Mouse (Mus musculus): ENCODE results near the gene Gm20715. TPM values are rescaled to one million over a fixed set of nuclear protein-coding genes. Genes with fewer than 3 reads are reported as not detected.

Gene Gm20715
- polyA plus RNA-seq, 1 experiment from 2014 or later, result not detected

- H3K4me2 ChIP-seq (ENCODE audit: low read depth, low read length), result no peak overlapping the region
- no peak for DNase-seq (ENCODE audit: low spot score)
- H3K27ac ChIP-seq (replicated peaks; ENCODE audit: low read depth, low read length), result no peak overlapping the region
- ATAC-seq (replicated peaks; ENCODE audit: insufficient number of reproducible peaks, low FRiP score, low TSS enrichment, low read depth), result no peak
- H3K4me3 ChIP-seq (ENCODE audit: low read depth, low read length), result no peak overlapping the region
- no peaks in the 10 kb centered on the region for H3K27me3 ChIP-seq (ENCODE audit: control insufficient read depth, insufficient read depth, low read length)
- WGBS, result 84% methylated on average over 3 of the region's 3 CpGs
- H3K9me3 ChIP-seq (replicated peaks; ENCODE audit: control insufficient read depth, low read length), result no peaks in the 10 kb centered on the region
- no peaks in the 10 kb centered on the region for H3K36me3 ChIP-seq (replicated peaks; ENCODE audit: control insufficient read depth, insufficient read depth, low read depth, low read length)
- H3K4me1 ChIP-seq (ENCODE audit: control insufficient read depth, insufficient read depth, low read length), result no peaks in the 10 kb centered on the region
- H3K9ac ChIP-seq (replicated peaks; ENCODE audit: low read length), result no peak overlapping the region
Observed at GRCm38 (mm10) chr7:6369460-6369859, 40.6 kb upstream of the Gm20715 start.

GRCm38 (mm10) chr7:6372993-6373392 lies 37.1 kb upstream of the Gm20715 start:
- Histone ChIP-seq H3K36me3 (replicated peaks; ENCODE audit: control insufficient read depth, insufficient read depth, low read depth, low read length) (no peaks in the 10 kb centered on the region), H3K27me3 (ENCODE audit: control insufficient read depth, insufficient read depth, low read length) (no peaks in the 10 kb centered on the region), H3K27ac (replicated peaks; ENCODE audit: low read depth, low read length) (no peak overlapping the region), H3K4me1 (ENCODE audit: control insufficient read depth, insufficient read depth, low read length) (no peaks in the 10 kb centered on the region), H3K4me2 (ENCODE audit: low read depth, low read length) (no peak overlapping the region), H3K4me3 (ENCODE audit: low read depth, low read length) (no peak overlapping the region), H3K9me3 (replicated peaks; ENCODE audit: control insufficient read depth, low read length) (no peaks in the 10 kb centered on the region), H3K9ac (replicated peaks; ENCODE audit: low read length) (no peak overlapping the region)
- ATAC-seq (replicated peaks; ENCODE audit: insufficient number of reproducible peaks, low FRiP score, low TSS enrichment, low read depth) (no peak), DNase-seq (ENCODE audit: low spot score) (no peak)
- WGBS, result 89% methylated on average over 3 of the region's 3 CpGs

- Histone ChIP-seq H3K27ac (replicated peaks; ENCODE audit: low read depth, low read length) (no peak overlapping the region), H3K36me3 (replicated peaks; ENCODE audit: control insufficient read depth, insufficient read depth, low read depth, low read length) (no peaks in the 10 kb centered on the region), H3K4me3 (ENCODE audit: low read depth, low read length) (no peak overlapping the region), H3K9me3 (replicated peaks; ENCODE audit: control insufficient read depth, low read length) (no peaks in the 10 kb centered on the region), H3K4me2 (ENCODE audit: low read depth, low read length) (no peak overlapping the region), H3K9ac (replicated peaks; ENCODE audit: low read length) (no peak overlapping the region), H3K27me3 (ENCODE audit: control insufficient read depth, insufficient read depth, low read length) (no peaks in the 10 kb centered on the region), H3K4me1 (ENCODE audit: control insufficient read depth, insufficient read depth, low read length) (no peaks in the 10 kb centered on the region)
- no peak for ATAC-seq (replicated peaks; ENCODE audit: insufficient number of reproducible peaks, low FRiP score, low TSS enrichment, low read depth)
- DNase-seq (ENCODE audit: low spot score), result no peak
- WGBS, result 85% methylated on average over 8 of the region's 8 CpGs
Observed at GRCm38 (mm10) chr7:6378441-6378840, 31.6 kb upstream of the Gm20715 start.

GRCm38 (mm10) chr7:6381431-6381830 lies 28.6 kb upstream of the Gm20715 start:
- no peak overlapping the region for H3K27ac ChIP-seq (replicated peaks; ENCODE audit: low read depth, low read length)
- H3K36me3 ChIP-seq (replicated peaks; ENCODE audit: control insufficient read depth, insufficient read depth, low read depth, low read length), result no peaks in the 10 kb centered on the region
- 82% methylated on average over 2 of the region's 2 CpGs for WGBS
- H3K4me1 ChIP-seq (ENCODE audit: control insufficient read depth, insufficient read depth, low read length), result no peaks in the 10 kb centered on the region
- no peak overlapping the region for H3K4me3 ChIP-seq (ENCODE audit: low read depth, low read length)
- no peaks in the 10 kb centered on the region for H3K9me3 ChIP-seq (replicated peaks; ENCODE audit: control insufficient read depth, low read length)
- H3K9ac ChIP-seq (replicated peaks; ENCODE audit: low read length), result no peak overlapping the region
- no peak overlapping the region for H3K4me2 ChIP-seq (ENCODE audit: low read depth, low read length)
- H3K27me3 ChIP-seq (ENCODE audit: control insufficient read depth, insufficient read depth, low read length), result no peaks in the 10 kb centered on the region
- DNase-seq (ENCODE audit: low spot score) (no peak), ATAC-seq (replicated peaks; ENCODE audit: insufficient number of reproducible peaks, low FRiP score, low TSS enrichment, low read depth) (no peak)

- H3K4me1 ChIP-seq (ENCODE audit: control insufficient read depth, insufficient read depth, low read length), result no peaks in the 10 kb centered on the region
- under 1% methylated on average over 28 of the region's 28 CpGs for WGBS
- peak; percentile 97 for ATAC-seq (replicated peaks; ENCODE audit: insufficient number of reproducible peaks, low FRiP score, low TSS enrichment, low read depth)
- H3K4me3 ChIP-seq (ENCODE audit: low read depth, low read length), result peak within 1 kb of the TSS; percentile 52
- H3K4me2 ChIP-seq (ENCODE audit: low read depth, low read length), result peak within 1 kb of the TSS; percentile 75
- peak; percentile 98 for DNase-seq (ENCODE audit: low spot score)
- H3K27me3 ChIP-seq (ENCODE audit: control insufficient read depth, insufficient read depth, low read length), result no peaks in the 10 kb centered on the region
- H3K9ac ChIP-seq (replicated peaks; ENCODE audit: low read length), result peak within 1 kb of the TSS; percentile 60
- no peaks in the 10 kb centered on the region for H3K36me3 ChIP-seq (replicated peaks; ENCODE audit: control insufficient read depth, insufficient read depth, low read depth, low read length)
- no peaks in the 10 kb centered on the region for H3K9me3 ChIP-seq (replicated peaks; ENCODE audit: control insufficient read depth, low read length)
- H3K27ac ChIP-seq (replicated peaks; ENCODE audit: low read depth, low read length), result no peak within 1 kb of the TSS
Observed at GRCm38 (mm10) chr7:6383044-6383455, 27.0 kb upstream of the Gm20715 start, which contains the start of gene Zfp28. Gene Zfp28, plus strand, starts transcription at chr7:6383295.

GRCm38 (mm10) chr7:6384011-6384410 lies 26.1 kb upstream of the Gm20715 start:
- Histone ChIP-seq H3K27me3 (ENCODE audit: control insufficient read depth, insufficient read depth, low read length) (no peaks in the 10 kb centered on the region), H3K4me3 (ENCODE audit: low read depth, low read length) (peak overlapping the region; percentile 52), H3K36me3 (replicated peaks; ENCODE audit: control insufficient read depth, insufficient read depth, low read depth, low read length) (no peaks in the 10 kb centered on the region), H3K4me1 (ENCODE audit: control insufficient read depth, insufficient read depth, low read length) (no peaks in the 10 kb centered on the region), H3K4me2 (ENCODE audit: low read depth, low read length) (peak overlapping the region; percentile 75; the same call in 1 of the 2 replicates), H3K27ac (replicated peaks; ENCODE audit: low read depth, low read length) (no peak overlapping the region), H3K9ac (replicated peaks; ENCODE audit: low read length) (no peak overlapping the region), H3K9me3 (replicated peaks; ENCODE audit: control insufficient read depth, low read length) (no peaks in the 10 kb centered on the region)
- WGBS, result 72% methylated on average over 8 of the region's 8 CpGs
- ATAC-seq (replicated peaks; ENCODE audit: insufficient number of reproducible peaks, low FRiP score, low TSS enrichment, low read depth) (no peak), DNase-seq (ENCODE audit: low spot score) (no peak)

- H3K9ac ChIP-seq (replicated peaks; ENCODE audit: low read length), result no peak overlapping the region
- ATAC-seq (replicated peaks; ENCODE audit: insufficient number of reproducible peaks, low FRiP score, low TSS enrichment, low read depth) (no peak), DNase-seq (ENCODE audit: low spot score) (no peak)
- H3K27me3 ChIP-seq (ENCODE audit: control insufficient read depth, insufficient read depth, low read length), result no peaks in the 10 kb centered on the region
- no peaks in the 10 kb centered on the region for H3K36me3 ChIP-seq (replicated peaks; ENCODE audit: control insufficient read depth, insufficient read depth, low read depth, low read length)
- H3K4me1 ChIP-seq (ENCODE audit: control insufficient read depth, insufficient read depth, low read length), result no peaks in the 10 kb centered on the region
- WGBS, result 90% methylated on average over 8 of the region's 8 CpGs
- no peak overlapping the region for H3K4me3 ChIP-seq (ENCODE audit: low read depth, low read length)
- H3K4me2 ChIP-seq (ENCODE audit: low read depth, low read length), result no peak overlapping the region
- H3K27ac ChIP-seq (replicated peaks; ENCODE audit: low read depth, low read length), result no peak overlapping the region
- H3K9me3 ChIP-seq (replicated peaks; ENCODE audit: control insufficient read depth, low read length), result no peaks in the 10 kb centered on the region
Observed at GRCm38 (mm10) chr7:6386995-6387394, 23.1 kb upstream of the Gm20715 start.

GRCm38 (mm10) chr7:6388971-6389370 lies 21.1 kb upstream of the Gm20715 start:
- Histone ChIP-seq H3K4me3 (ENCODE audit: low read depth, low read length) (no peak overlapping the region), H3K36me3 (replicated peaks; ENCODE audit: control insufficient read depth, insufficient read depth, low read depth, low read length) (no peaks in the 10 kb centered on the region), H3K4me2 (ENCODE audit: low read depth, low read length) (no peak overlapping the region), H3K4me1 (ENCODE audit: control insufficient read depth, insufficient read depth, low read length) (no peaks in the 10 kb centered on the region), H3K9me3 (replicated peaks; ENCODE audit: control insufficient read depth, low read length) (no peaks in the 10 kb centered on the region), H3K27ac (replicated peaks; ENCODE audit: low read depth, low read length) (no peak overlapping the region), H3K9ac (replicated peaks; ENCODE audit: low read length) (no peak overlapping the region), H3K27me3 (ENCODE audit: control insufficient read depth, insufficient read depth, low read length) (no peaks in the 10 kb centered on the region)
- 83% methylated on average over 5 of the region's 5 CpGs for WGBS
- ATAC-seq (replicated peaks; ENCODE audit: insufficient number of reproducible peaks, low FRiP score, low TSS enrichment, low read depth) (no peak), DNase-seq (ENCODE audit: low spot score) (no peak)
